Mouse (Mus musculus): Measurements from ENCODE around the gene Gm5617. TPM values are rescaled to one million over a fixed set of nuclear protein-coding genes. Genes with fewer than 3 reads are reported as not detected.
"Not testable (repeated sequence)": the region's sequence is repeated elsewhere in the genome, so short reads cannot be mapped to it uniquely, and the experiment has no call there.

The Gm5617 gene
- total RNA-seq, 2 experiments from 2014 or later, result 11.7 to 14.2 TPM

DNA sequence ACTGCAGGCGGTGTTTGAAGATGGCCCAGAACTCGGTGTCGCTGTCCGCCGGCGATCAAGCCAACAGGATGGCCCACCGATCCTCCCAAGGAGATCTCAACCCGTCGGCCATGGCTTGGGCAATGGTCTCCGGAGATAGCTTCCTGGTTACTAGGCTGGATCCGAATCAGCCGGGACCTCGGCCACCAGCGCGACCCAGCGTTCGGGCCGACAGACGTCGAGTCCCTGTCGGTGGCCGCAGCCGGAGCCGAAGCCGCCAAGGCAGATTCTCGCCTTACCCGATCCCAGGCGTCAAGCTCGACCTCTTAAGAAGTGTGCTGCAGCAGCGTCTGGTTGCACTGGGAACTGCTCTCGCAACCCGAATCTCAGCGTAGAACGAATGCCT, 298 bp downstream of the Gm5617 start:
- DNase-seq (ENCODE audit: extremely low spot score in 1 of 2, low spot score in 1 of 2), result no peak

DNA sequence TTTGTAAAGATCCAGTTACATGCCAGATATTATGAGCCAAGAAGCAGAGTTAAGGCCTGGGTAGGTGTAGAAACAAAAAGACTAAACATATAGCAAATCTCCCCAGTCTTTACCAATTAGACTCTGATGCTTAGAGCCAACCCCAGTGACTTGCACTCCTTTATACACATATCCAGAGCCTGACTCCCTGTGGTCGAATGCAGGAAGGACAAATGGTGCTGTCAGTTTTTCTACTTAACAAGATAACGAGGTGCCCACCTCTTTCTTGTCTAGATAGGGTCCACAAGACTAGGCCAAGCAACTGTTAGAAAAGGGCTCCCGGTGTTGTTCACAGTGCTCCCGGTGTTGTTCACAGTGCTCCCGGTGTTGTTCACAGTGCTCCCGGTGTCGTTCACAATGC, 6.0 kb downstream of the Gm5617 start:
- DNase-seq (ENCODE audit: extremely low spot score in 1 of 2, low spot score in 1 of 2), result no peak

DNA sequence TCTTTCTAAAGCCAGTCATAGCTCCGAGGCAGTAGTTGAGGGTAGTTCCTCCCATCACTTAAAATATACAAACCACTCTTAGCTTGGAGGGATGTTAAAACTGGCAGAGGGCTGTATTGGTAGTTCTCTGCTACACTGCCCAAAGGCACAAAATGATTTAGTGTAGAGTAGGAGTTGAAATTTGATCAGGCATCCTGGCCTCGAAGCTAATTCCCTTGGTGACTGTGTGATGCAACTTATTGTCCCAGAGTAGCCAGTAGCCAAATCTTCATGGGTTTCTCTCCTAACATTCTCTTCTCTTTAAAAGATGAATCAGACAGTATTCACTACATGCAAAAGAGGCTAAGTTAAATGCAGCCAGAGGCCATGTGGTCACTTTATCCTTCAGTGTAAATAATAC, 7.8 kb downstream of the Gm5617 start:
- no peak for DNase-seq (ENCODE audit: extremely low spot score in 1 of 2, low spot score in 1 of 2)

DNA sequence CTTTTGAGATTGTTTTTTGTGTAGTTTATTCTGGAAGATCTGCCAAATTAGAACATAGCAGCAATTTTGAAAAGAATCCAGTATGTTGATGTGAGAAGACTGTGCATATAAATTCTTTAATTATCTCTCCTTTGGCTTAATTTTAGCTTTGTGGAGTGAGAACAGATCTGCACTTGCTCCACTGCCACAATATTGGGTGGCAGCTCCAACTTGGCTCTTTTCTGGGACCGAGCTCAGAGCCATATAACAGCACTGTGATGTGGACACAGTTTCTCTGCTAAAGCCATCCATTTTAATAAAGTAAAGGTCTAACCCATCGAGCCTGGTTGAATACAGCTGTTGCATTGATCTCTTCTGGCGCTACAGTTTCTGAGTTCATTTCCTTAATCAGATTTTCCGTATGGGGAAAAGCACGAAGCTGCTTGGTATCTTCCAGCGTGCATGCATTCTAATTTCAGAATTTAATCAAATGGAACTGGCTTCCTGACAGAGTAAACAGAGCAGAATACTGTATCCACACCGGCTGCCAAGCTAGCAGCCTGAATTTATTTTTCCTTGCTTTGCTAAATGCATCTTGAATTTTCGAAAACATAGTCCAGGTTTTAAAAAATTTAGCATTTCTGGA, 9.6 kb downstream of the Gm5617 start:
- DNase-seq (ENCODE audit: extremely low spot score in 1 of 2, low spot score in 1 of 2), result no peak

DNA sequence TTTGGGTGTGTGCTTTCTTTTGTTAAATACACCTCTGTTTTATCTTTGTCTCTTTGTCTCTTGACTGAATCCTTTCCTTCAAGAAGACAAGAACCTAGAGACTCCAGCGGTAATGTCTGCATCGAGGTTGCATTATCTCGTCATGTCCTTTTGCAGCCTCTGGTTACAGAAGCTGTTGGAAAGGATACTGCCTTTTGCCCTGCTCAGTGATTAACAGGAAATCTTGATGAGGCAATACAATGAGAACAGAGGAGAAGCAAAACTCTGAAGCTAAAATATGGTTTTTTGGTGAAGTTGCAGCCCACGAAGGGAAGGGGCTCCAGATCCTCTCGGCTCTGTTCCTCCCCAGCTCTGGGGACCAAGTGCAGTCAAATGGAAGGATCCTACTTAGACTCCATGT, 14.9 kb downstream of the Gm5617 start:
- DNase-seq (ENCODE audit: extremely low spot score in 1 of 2, low spot score in 1 of 2), result no peak

DNA sequence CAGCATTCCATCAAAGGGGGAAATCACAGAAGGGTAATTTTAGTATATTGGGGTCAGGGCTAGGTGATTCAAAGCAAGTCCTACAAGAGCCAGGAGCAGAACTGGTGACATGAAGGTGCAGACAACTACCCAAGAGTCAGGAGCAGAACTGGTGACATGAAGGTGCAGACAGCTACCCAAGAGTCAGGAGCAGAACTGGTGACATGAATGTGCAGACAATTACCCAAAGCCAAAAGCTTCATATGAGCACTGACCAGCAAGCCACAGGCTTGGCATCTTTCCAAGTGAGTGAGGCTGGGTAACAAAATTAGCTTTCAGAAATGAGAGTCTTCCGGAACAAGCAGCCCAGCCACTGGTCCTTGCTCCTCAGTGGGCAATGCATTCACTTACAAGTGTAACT, 20.1 kb downstream of the Gm5617 start:
- no peak for DNase-seq (ENCODE audit: extremely low spot score in 1 of 2, low spot score in 1 of 2)

DNA sequence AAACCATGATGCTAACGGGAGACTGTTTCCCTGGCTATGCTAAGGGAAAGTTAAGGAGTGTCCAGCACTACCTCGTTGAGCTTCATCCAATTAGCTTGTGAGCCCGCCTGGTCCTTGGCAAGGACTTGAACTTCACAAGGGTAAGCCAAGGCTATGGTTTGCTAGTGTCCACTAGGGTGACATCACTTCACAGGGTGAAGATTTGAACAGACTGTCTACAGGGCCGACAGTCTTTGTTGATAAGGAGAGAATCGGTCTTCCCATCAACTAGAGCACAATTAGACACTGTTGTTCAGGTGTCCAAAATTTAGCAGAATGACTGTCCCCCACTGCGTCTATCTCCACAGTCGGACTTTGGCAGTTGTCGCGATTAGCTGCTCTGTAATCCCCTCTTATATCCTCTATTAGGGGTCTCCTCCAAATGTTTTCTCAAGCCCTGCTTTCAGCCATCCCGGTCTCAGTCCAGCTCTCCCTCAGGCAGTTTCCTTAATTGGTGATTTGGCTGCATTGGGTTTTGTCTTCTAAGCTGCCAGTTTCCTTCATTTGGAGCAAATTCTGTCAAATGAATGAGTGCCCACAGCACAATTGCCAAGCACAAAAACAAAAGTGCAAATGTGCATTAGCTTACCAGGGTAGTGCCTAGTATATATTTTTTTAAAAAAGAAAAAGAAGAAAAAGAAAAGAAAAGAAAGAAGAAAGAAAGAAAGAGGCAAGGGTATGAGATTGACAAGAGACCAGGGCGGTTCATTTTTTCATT, 21.6 kb downstream of the Gm5617 start:
- DNase-seq (ENCODE audit: extremely low spot score in 1 of 2, low spot score in 1 of 2), result no peak

DNA sequence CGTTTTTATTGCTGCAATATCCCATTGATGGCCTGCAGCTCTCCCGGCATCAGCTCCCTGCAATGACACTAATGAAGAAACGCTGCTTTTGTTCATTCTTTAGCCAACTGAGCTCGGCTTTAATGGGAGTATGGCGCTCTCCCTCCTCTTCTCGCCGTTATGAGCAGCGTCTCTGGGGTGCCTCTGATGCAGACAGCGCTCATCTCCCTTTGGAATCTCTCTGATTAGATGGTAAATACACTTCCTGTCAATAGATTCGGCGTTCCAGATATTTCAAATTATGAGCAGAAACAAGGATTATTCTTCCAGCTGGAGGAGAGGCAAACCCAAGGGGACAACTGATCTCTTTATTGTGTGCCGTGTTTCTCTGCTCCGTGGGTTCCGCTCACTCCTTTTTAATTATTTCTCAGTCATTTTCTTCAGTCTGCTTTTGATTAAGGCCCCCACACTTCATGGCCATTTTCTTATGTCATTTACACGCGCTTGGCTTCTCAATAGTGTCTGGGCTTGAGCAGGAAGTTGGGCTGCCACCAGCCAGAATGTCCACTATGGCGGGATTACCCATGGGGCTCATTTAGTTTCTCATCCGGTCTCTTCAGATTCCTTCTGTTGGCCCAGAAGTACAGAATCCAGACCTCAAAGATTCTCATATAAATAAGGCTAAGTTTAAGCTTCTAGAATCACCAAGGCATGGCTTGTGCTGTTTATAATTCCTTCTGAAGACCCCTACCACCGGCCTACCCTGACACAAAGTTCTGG, 22.3 kb downstream of the Gm5617 start:
- DNase-seq (ENCODE audit: extremely low spot score in 1 of 2, low spot score in 1 of 2), result no peak

DNA sequence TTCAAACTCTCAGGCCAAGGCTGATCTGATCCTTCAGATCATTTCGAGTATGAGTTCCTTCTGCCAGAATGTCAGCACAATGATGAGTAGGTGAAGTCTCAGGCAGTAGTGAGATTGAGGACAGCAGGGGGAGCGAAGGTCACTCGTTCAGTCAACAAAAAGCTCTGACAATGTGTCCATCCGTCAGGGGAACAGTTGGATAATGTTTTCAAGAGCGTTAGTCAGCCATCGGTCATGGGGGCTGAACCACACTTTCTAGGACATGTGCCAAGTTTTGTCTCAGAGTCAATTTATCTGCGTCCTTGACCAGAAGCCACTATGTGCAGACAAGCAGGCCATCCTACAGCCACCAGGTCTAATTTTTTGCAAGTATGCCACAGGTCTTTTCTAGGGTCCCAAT, 25.2 kb downstream of the Gm5617 start:
- DNase-seq (ENCODE audit: extremely low spot score in 1 of 2, low spot score in 1 of 2), result not testable (repeated sequence)

DNA sequence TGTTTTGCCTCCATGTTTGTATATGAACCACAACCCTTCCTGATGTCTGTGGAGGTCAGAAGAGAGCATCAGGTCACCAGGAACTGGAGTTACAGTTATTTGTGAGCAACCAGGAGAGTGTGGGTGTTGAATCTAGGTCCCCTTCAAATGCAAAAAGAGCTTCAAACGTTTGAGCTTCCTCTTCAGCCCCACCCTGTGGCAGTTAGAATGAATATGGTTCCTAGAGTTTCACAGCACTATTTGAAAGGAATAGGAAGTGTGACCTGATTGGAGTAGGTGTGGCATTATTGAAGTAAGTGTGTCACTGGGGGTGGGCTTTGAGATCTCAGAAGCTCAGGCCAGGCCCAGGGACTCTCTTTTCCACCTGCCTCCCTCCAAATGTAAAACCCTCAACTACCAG, 30.3 kb downstream of the Gm5617 start:
- DNase-seq (ENCODE audit: extremely low spot score in 1 of 2, low spot score in 1 of 2), result no peak

DNA sequence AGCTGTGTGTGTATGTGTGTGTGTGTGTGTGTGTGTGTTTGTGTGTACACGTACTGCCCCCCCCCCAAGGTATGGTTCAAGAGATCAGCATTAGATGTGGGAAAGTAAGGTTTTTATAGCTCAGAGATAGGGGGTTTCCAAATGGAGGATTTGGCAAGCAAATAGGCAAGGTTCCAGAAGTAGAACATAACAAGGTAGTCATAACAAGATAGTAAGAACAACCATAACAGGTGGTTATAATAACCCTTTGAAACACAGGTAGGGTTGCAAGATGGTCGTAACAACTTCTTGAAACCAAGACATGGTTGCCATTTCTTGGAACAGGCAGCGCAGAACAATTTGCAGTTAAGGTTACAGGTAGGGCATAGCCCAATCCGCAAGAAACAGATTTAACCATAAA, 31.3 kb downstream of the Gm5617 start:
- no peak for DNase-seq (ENCODE audit: extremely low spot score in 1 of 2, low spot score in 1 of 2)

DNA sequence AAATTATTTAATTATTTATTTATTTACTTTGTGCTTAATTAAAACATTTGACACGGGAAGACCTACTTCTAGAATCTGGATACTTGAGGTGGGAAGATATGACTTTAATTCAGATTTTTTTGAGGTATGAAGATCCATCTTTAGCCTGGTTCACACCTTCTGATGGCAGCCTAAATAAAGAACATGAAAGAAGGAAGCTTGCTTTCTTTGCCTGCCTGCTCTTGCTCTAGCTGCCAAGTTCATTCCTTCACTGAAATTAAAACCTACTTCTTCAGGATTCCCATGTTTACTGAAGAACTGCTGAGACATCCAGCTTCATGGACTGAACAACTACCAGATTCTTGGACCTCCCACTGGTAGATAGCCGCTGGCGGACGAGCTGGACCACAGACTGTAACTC, 36.1 kb downstream of the Gm5617 start:
- no peak for DNase-seq (ENCODE audit: extremely low spot score in 1 of 2, low spot score in 1 of 2)

DNA sequence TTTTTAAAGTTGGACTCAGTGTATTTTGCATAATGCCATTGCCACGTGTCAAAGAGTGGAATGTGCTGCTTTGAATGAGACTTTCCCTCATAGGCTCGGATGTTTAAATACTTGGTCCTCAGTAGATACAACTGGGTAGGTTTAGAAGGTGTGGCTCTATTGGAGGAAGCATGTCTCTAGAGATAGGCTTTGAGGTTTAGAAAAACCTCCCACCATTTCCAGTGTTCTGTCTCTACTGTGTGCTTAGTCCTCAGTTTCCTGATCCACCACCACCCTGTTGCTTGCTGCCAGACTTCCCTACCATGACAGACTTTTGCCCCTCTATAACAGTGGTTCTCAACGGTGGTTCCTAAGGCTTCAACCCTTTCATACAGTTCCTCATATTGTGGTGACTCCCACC, 37.0 kb downstream of the Gm5617 start:
- DNase-seq (ENCODE audit: extremely low spot score in 1 of 2, low spot score in 1 of 2), result no peak

DNA sequence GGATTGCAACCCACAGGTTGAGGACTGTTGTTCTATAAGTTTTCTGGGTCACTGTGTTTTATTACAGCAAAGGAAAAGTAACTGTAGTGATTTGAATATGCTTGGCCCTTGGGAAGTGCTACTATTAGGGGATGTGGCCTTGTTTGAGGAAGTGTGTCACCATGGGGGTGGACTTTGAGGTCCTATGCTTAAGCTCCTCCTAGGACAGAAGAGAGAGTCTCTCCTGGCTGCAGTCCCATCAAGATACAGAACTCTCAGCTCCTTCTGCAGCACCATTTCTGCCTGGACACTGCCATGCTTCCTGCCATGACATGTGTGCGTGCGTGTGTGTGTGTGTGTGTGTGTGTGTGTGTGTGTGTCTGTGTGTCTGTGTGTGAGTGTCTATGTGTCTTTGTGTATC, 37.5 kb downstream of the Gm5617 start:
- DNase-seq (ENCODE audit: extremely low spot score in 1 of 2, low spot score in 1 of 2), result no peak

DNA sequence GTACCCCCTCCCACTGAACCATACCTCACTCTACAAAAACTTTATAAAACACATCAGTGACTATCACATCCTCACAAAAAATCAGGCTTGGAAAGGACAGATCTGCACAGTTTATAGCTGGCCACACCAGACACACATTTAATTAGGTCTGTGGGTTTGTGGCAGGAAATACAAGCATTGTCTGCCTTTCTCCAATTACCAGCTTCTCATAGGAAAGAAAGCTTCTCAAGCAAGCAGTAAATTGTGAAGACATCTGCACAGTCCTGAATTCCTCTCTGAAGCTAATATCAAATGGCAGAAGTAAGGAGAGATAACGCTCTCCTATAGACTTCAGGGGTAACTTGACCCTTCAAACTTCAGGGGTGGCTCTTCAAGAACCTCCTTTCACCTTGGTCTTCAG, 41.2 kb downstream of the Gm5617 start:
- no peak for DNase-seq (ENCODE audit: extremely low spot score in 1 of 2, low spot score in 1 of 2)

DNA sequence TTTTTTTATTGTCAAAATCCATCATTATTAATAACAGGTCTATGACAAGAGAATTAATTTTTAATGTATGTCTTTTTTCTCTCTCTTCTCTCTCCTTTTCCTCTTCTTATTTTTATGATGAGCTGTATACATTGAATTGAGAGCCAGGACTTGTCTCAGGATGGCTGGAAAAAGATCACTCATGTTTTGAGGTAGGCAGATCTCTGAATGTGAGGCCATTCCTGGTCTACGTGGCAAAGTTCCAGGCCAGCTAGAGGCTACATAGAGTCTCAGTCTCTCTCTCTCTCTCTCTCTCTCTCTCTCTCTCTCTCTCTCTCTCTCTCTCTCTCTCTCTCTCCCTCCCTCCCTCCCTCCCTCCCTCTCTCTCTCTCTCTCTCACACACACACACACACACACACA, 42.4 kb downstream of the Gm5617 start:
- not testable (repeated sequence) for DNase-seq (ENCODE audit: extremely low spot score in 1 of 2, low spot score in 1 of 2)

DNA sequence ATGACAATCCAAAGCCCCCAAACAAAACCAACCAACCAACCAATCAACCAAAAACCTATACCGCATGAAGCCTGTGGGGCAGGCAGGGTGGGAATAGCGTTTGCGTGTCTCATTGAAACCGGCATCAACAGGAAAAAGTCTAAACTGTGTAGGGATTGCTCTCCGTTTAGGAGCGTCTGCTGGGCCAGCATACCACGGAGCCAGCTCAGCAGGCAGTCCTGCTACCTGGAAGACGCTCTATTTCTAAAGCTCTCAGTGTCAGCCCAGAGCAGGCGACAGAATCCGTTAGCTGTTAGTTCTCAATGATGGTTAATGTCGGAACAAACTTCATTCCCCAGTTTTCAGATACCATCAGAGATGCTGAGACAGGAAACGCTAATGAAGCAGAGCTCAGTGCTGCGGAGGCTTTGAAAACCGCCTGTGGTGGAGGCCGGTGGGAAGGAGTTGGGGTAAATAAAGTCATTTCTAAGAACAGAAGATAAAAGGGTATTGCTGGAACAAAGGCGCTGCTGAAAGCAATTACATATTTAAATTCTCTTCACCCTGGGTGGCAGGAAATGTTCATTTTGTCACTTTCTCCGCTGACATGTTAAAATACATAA, 42.9 kb downstream of the Gm5617 start:
- DNase-seq (ENCODE audit: extremely low spot score in 1 of 2, low spot score in 1 of 2), result no peak

DNA sequence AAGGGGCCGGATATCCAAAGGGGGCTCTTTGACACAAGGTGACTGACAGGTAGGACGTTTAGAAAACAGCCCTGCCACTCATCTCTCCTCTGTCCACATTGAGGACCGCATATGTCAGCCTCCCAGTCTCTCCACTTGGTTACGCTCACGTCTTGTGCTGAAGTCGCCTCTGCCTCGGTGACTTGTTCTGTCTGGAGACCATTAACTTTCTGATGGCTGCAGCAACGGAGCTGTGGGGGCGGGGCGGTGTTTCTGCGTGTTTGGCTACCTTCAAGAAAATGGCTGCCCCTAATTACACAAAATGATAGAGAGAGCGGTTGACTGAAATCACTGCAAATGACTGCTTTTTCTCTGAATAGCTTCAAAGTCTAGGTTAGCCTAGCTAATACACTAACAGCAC, 43.4 kb downstream of the Gm5617 start:
- DNase-seq (ENCODE audit: extremely low spot score in 1 of 2, low spot score in 1 of 2), result peak in 1 of 2 experiments; percentile 24

All from layer of hippocampus, postnatal 25 days (tissue).